Mouse (Mus musculus): ENCODE results near the gene Ubxn11.

- no peak for TF ChIP-seq CTCF (IDR thresholded peaks at IDR 0.05; ENCODE audit: control insufficient read depth, insufficient read depth, insufficient replicate concordance, low read depth, low read length)
- no peak for TF ChIP-seq POLR2A (IDR thresholded peaks at IDR 0.05; ENCODE audit: control insufficient read depth, low read depth, low read length)
These were observed 7.3 kb upstream of the Ubxn11 start, which contains the start of gene Cd52 for GRCm38 (mm10) chr4:134094923-134095547.
